Mouse (Mus musculus) liver, embryonic 15.5 days (tissue): ENCODE data around the gene Slc16a10. TPM values are rescaled to one million over a fixed set of nuclear protein-coding genes. Genes with fewer than 3 reads are reported as not detected.

ENCODE experiments used
- ATAC-seq: fragments of 200-750 bp; cut with Nextera tagmentation; 2 replicates; pipeline ENCODE4 v1.8.0; 2017; ENCODE audit warnings: moderate number of reproducible peaks, mild to moderate bottlenecking, moderate library complexity; ENCODE audit not compliant: insufficient read depth
- H3K27ac ChIP-seq: fragments of 300-500 bp; sonication (generic); replicated peaks from 2 replicates; pipeline ENCODE4 v1.5.1; 2015; ENCODE audit warnings: mild to moderate bottlenecking, inconsistent platforms
- H3K27me3 ChIP-seq: fragments of 300-500 bp; sonication (generic); 2 replicates; pipeline ENCODE4 v1.6.1; 2015; ENCODE audit warnings: mild to moderate bottlenecking, inconsistent platforms
- H3K36me3 ChIP-seq: fragments of 300-500 bp; sonication (generic); replicated peaks from 2 replicates; pipeline ENCODE4 v1.6.1; 2015; ENCODE audit warnings: moderate library complexity, mild to moderate bottlenecking, inconsistent platforms
- H3K4me1 ChIP-seq: fragments of 300-500 bp; sonication (generic); replicated peaks from 2 replicates; pipeline ENCODE4 v1.6.1; 2015; ENCODE audit warnings: inconsistent platforms
- H3K4me2 ChIP-seq: fragments of 300-500 bp; sonication (generic); 2 replicates; pipeline ENCODE4 v1.6.1; 2015; ENCODE audit warnings: moderate library complexity, mild to moderate bottlenecking, inconsistent platforms
- H3K4me3 ChIP-seq: fragments of 300-500 bp; sonication (generic); replicated peaks from 2 replicates; pipeline ENCODE4 v1.5.1; 2015; ENCODE audit warnings: mild to moderate bottlenecking, inconsistent platforms
- H3K9ac ChIP-seq: fragments of 300-500 bp; sonication (generic); 2 replicates; pipeline ENCODE4 v1.6.1; 2015; ENCODE audit warnings: moderate library complexity, mild to moderate bottlenecking, inconsistent platforms
- H3K9me3 ChIP-seq: fragments of 300-500 bp; sonication (generic); replicated peaks from 2 replicates; pipeline ENCODE4 v1.6.1; 2016; ENCODE audit warnings: inconsistent platforms
- WGBS: fragments of 180-500 bp; shearing (Covaris S2); methylation state at CpG from one replicate; pipeline ENCODE4 v1.1.7; 2015; ENCODE audit warnings: mixed read lengths; ENCODE audit not compliant: insufficient replicate concordance; 5-methylcytosine and 5-hydroxymethylcytosine counted together
- polyA plus RNA-seq: library from polyadenylated mRNA; unstranded; fragments of >200 nt; fragmentation: Nextera tagmentation; extraction: Ambion mirVana; gene quantifications from 2 replicates; pipeline ENCODE4 v1.2.1, GENCODE M21; 2015

The Slc16a10 gene
- polyA plus RNA-seq, 1 experiment from 2014 or later = 79.2 TPM

- no peaks in the 10 kb centered on the region for H3K9me3 ChIP-seq
- H3K4me1 ChIP-seq = peaks cover 10% of the 10 kb centered on the region
- H3K36me3 ChIP-seq = no peaks in the 10 kb centered on the region
- no peak within 1 kb of the TSS for H3K4me2 ChIP-seq
- 71% methylated on average over 12 of the region's 12 CpGs for WGBS
- no peak within 1 kb of the TSS for H3K27ac ChIP-seq
- H3K27me3 ChIP-seq = no peaks in the 10 kb centered on the region
- ATAC-seq = no peak
- H3K4me3 ChIP-seq = no peak within 1 kb of the TSS
- H3K9ac ChIP-seq = no peak within 1 kb of the TSS
Observed at GRCm38 (mm10) chr10:39986466-39986865, 155.6 kb downstream of the Slc16a10 start, which contains the start of gene Mfsd4b5. TSS of gene Mfsd4b5 (minus strand) at chr10:39986646.

Other genes with a start within 250 kb of the Slc16a10 start
- 1.2 TPM in 2 replicates for gene Mfsd4b4, start 243.0 kb downstream of the Slc16a10 start, polyA plus RNA-seq
- gene Mfsd4b2, start 215.3 kb downstream of the Slc16a10 start, polyA plus RNA-seq = not detected in 2 replicates
- 2.8 and 3.4 TPM in 2 replicates for gene Mfsd4b3, start 182.1 kb downstream of the Slc16a10 start, polyA plus RNA-seq
- gene Mfsd4b5, start 155.6 kb downstream of the Slc16a10 start, polyA plus RNA-seq = 0.07 and 0.10 TPM in 2 replicates
- gene Mfsd4b1, start 117.0 kb downstream of the Slc16a10 start, polyA plus RNA-seq = 0.54 and 0.70 TPM in 2 replicates
- 28.0 and 32.8 TPM in 2 replicates for gene Rpf2, start 104.8 kb upstream of the Slc16a10 start, polyA plus RNA-seq
- 24.7 and 25.5 TPM in 2 replicates for gene Gtf3c6, start 115.8 kb upstream of the Slc16a10 start, polyA plus RNA-seq
- 40.8 and 41.9 TPM in 2 replicates for gene Amd1, start 159.9 kb upstream of the Slc16a10 start, polyA plus RNA-seq
- gene Cdk19, start 197.3 kb upstream of the Slc16a10 start, polyA plus RNA-seq = 2.9 and 3.5 TPM in 2 replicates